In the genomic region with DNA sequence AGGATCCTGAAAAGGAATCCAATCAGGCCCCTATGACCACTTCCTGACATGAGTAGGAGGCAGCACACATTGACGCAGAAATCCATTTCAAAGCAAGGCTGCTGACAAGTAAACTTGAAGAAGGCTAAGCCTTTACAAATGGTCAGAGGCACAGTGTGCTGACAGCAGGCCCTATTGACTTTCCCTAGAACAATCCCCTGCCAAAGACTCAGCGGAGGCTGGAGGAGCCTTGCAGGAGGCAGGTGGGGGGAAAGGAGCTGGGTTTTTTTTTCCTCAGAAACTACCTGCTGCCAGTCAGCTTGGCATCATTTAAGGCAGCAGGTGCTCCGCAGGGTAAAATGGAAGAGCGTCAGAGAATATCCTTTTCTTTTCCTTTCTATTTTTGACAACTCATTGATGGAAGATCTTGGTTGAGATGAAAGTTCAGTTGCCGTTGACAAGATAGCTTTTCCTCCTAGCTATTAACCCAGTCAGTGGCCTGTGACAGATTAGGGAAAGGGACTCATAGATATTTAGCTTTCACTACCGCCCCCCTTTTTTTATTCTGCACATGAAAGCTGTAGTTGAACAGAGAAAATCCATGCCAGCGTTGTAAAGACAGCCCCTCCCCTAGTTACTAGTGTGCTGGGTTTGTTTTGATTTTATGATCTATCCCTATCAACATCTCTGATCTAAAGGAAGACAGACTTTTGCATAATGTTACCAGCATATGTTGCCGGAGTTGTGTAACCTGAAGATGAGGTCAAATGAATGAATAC, we compare ENCODE assay signal across 19 mouse cellular contexts.
DNase-seq lines count a peak whose midpoint lies in the region; ATAC-seq lines count a peak whose summit lies in the region.
"Had no signal": no experiment of that assay in that cellular context is flagged by ENCODE, and none has a peak within 500 bp of the region (broad histone marks: within the 10 kb centered on the region; RNA-seq: fewer than 3 reads in every experiment).

No protein-coding gene starts in this region.

- H3K9me3 ChIP-seq in forebrain, embryonic 13.5 days (replicated peaks), result no peaks in the 10 kb centered on the region
- no peaks in the 10 kb centered on the region for H3K9me3 ChIP-seq in forebrain, embryonic 10.5 days
- H3K9me3 ChIP-seq in midbrain, embryonic 15.5 days, result no peaks in the 10 kb centered on the region
- H3K9me3 ChIP-seq: heart, embryonic 12.5 days; limb, embryonic 10.5 days; liver, embryonic 13.5 days had no signal

- no peak for DNase-seq in forebrain, embryonic 10.5 days (ENCODE audit: extremely low spot score, low spot score)
- peak; percentile 73 for DNase-seq in cerebellum, adult 11-12 months
- DNase-seq in cerebellum, postnatal 36 days, result peak; percentile 52 to 60
- no peak for DNase-seq in adrenal gland, postnatal 4 days (ENCODE audit: low spot score in 2 of 2)
- DNase-seq in adrenal gland, postnatal 14 days, result no peak
- no peak for DNase-seq in right cerebral cortex, postnatal 36 days (ENCODE audit: low spot score in 2 of 2)
- DNase-seq: gastrocnemius, postnatal 10 days; heart, postnatal 4 days; kidney, adult 9 months; kidney, postnatal 4 days; layer of hippocampus, postnatal 36 days; liver, embryonic 13.5 days; right cerebral cortex, postnatal 25 days; thymus, adult 2 months had no signal

- H3K27ac ChIP-seq in forebrain, embryonic 13.5 days, result no peak overlapping the region; the same call in 1 of the 2 replicates
- H3K27ac ChIP-seq in forebrain, embryonic 10.5 days, result no peak overlapping the region
- H3K27ac ChIP-seq in midbrain, embryonic 15.5 days, result no peak overlapping the region
- H3K27ac ChIP-seq: limb, embryonic 10.5 days; liver, embryonic 13.5 days had no signal

- H3K4me2 ChIP-seq in forebrain, embryonic 13.5 days, result no peak overlapping the region
- peak overlapping the region; percentile 12; the same call in 1 of the 2 replicates for H3K4me2 ChIP-seq in midbrain, embryonic 15.5 days
- H3K4me2 ChIP-seq: heart, embryonic 12.5 days; liver, embryonic 13.5 days had no signal

- peak; percentile 58; the same call in 1 of the 2 replicates for ATAC-seq in forebrain, embryonic 13.5 days
- peak; percentile 65; the same call in 1 of the 2 replicates for ATAC-seq in midbrain, embryonic 15.5 days (replicated peaks)
- ATAC-seq: activated CD4-positive, CD25-positive, alpha-beta regulatory T cell, adult 4 months had no signal

- H3K36me3 ChIP-seq in forebrain, embryonic 13.5 days (ENCODE audit: poor library complexity, severe bottlenecking), result no peaks in the 10 kb centered on the region
- H3K36me3 ChIP-seq in forebrain, embryonic 10.5 days (replicated peaks), result no peaks in the 10 kb centered on the region
- no peaks in the 10 kb centered on the region for H3K36me3 ChIP-seq in midbrain, embryonic 15.5 days (replicated peaks)
- H3K36me3 ChIP-seq: heart, embryonic 12.5 days; limb, embryonic 10.5 days; liver, embryonic 13.5 days had no signal

- H3K9ac ChIP-seq in forebrain, embryonic 13.5 days, result no peak overlapping the region
- no peak overlapping the region for H3K9ac ChIP-seq in midbrain, embryonic 15.5 days
- H3K9ac ChIP-seq: heart, embryonic 12.5 days; liver, embryonic 13.5 days had no signal

- H3K4me1 ChIP-seq in forebrain, embryonic 13.5 days, result peaks cover 10% of the 10 kb centered on the region
- peaks cover 12% of the 10 kb centered on the region for H3K4me1 ChIP-seq in forebrain, embryonic 10.5 days
- H3K4me1 ChIP-seq in midbrain, embryonic 15.5 days, result peaks cover 3% of the 10 kb centered on the region; the same call in 1 of the 2 replicates
- H3K4me1 ChIP-seq: limb, embryonic 10.5 days; liver, embryonic 13.5 days had no signal

- no peaks in the 10 kb centered on the region for H3K27me3 ChIP-seq in forebrain, embryonic 13.5 days
- no peaks in the 10 kb centered on the region for H3K27me3 ChIP-seq in forebrain, embryonic 10.5 days (ENCODE audit: poor library complexity, severe bottlenecking)
- H3K27me3 ChIP-seq in midbrain, embryonic 15.5 days (replicated peaks), result no peaks in the 10 kb centered on the region
- H3K27me3 ChIP-seq: heart, embryonic 12.5 days; liver, embryonic 13.5 days had no signal

- H3K4me3 ChIP-seq in forebrain, embryonic 13.5 days, result no peak overlapping the region
- H3K4me3 ChIP-seq in forebrain, embryonic 10.5 days, result no peak overlapping the region
- H3K4me3 ChIP-seq in midbrain, embryonic 15.5 days, result no peak overlapping the region
- H3K4me3 ChIP-seq: heart, embryonic 12.5 days; limb, embryonic 10.5 days; liver, embryonic 13.5 days had no signal

- WGBS in forebrain, embryonic 13.5 days, result 31% methylated on average over 8 of the region's 8 CpGs
- 39% methylated on average over 8 of the region's 8 CpGs for whole genome bisulfite sequencing in forebrain, embryonic 10.5 days
- WGBS in midbrain, embryonic 15.5 days, result 19% methylated on average over 8 of the region's 8 CpGs

Comparison
In these comparisons a context has a peak if more than half of its experiments do, and no peak if none do; other contexts are left out.
1. DNase-seq: peak in cerebellum, adult 11-12 months (single experiment) and cerebellum, postnatal 36 days (2 of 2); none in forebrain, embryonic 10.5 days (single experiment), adrenal gland, postnatal 4 days (0 of 2), adrenal gland, postnatal 14 days (single experiment) and right cerebral cortex, postnatal 36 days (0 of 2).